Mouse (Mus musculus): ENCODE measurements at regions not wholly inside any gene's neighbourhood (a gene's known extent, or its start where the extent isn't known, plus 50 kb on each side); places are given as distances from the start of the nearest gene placed in this dataset.

GRCm38 (mm10) chr13:60012046-60012813 lies 164.9 kb downstream of the Gas1 start:
- peaks cover 10% of the 10 kb centered on the region for H3K9me3 ChIP-seq
- no peaks in the 10 kb centered on the region for H3K27me3 ChIP-seq (replicated peaks)
- no peaks in the 10 kb centered on the region for H3K4me1 ChIP-seq
- no peak for TF ChIP-seq FLI1 (IDR thresholded peaks at IDR 0.05; ENCODE audit: low read length)
- no peak overlapping the region for H3K4me3 ChIP-seq (replicated peaks)
- no peaks in the 10 kb centered on the region for H3K36me3 ChIP-seq (replicated peaks; ENCODE audit: low read length)

GRCm38 (mm10) chr13:60011092-60011491 lies 166.1 kb downstream of the Gas1 start:
- Histone ChIP-seq H3K4me3 (replicated peaks) (no peak overlapping the region), H3K27me3 (replicated peaks) (no peaks in the 10 kb centered on the region), H3K36me3 (replicated peaks; ENCODE audit: low read length) (no peaks in the 10 kb centered on the region), H3K4me1 (no peaks in the 10 kb centered on the region), H3K9me3 (peaks cover 13% of the 10 kb centered on the region)
- TF ChIP-seq FLI1 (IDR thresholded peaks at IDR 0.05; ENCODE audit: low read length) (no peak), GATA1 (IDR thresholded peaks at IDR 0.05; ENCODE audit: borderline replicate concordance, low read length) (no peak)

- Histone ChIP-seq H3K36me3 (replicated peaks; ENCODE audit: low read length) (no peaks in the 10 kb centered on the region), H3K4me1 (no peaks in the 10 kb centered on the region), H3K9me3 (peaks cover 13% of the 10 kb centered on the region), H3K27me3 (replicated peaks) (no peaks in the 10 kb centered on the region), H3K4me3 (replicated peaks) (no peak overlapping the region)
- TF ChIP-seq GATA1 (IDR thresholded peaks at IDR 0.05; ENCODE audit: borderline replicate concordance, low read length), result no peak
- TF ChIP-seq FLI1 (IDR thresholded peaks at IDR 0.05; ENCODE audit: low read length), result no peak
Measured at GRCm38 (mm10) chr13:60007593-60007992, 169.6 kb downstream of the Gas1 start.

- TF ChIP-seq GATA1 (IDR thresholded peaks at IDR 0.05; ENCODE audit: borderline replicate concordance, low read length) (no peak), FLI1 (IDR thresholded peaks at IDR 0.05; ENCODE audit: low read length) (no peak)
- no peaks in the 10 kb centered on the region for H3K27me3 ChIP-seq (replicated peaks)
- no peaks in the 10 kb centered on the region for H3K4me1 ChIP-seq
- H3K9me3 ChIP-seq, result peaks cover 13% of the 10 kb centered on the region
- no peaks in the 10 kb centered on the region for H3K36me3 ChIP-seq (replicated peaks; ENCODE audit: low read length)
- no peak overlapping the region for H3K4me3 ChIP-seq (replicated peaks)
Measured at GRCm38 (mm10) chr13:60007031-60007430, 170.1 kb downstream of the Gas1 start.

GRCm38 (mm10) chr13:60004611-60005010 lies 172.6 kb downstream of the Gas1 start:
- H3K4me3 ChIP-seq (replicated peaks), result no peak overlapping the region
- peaks cover 9% of the 10 kb centered on the region for H3K9me3 ChIP-seq
- no peaks in the 10 kb centered on the region for H3K36me3 ChIP-seq (replicated peaks; ENCODE audit: low read length)
- no peaks in the 10 kb centered on the region for H3K4me1 ChIP-seq
- H3K27me3 ChIP-seq (replicated peaks), result no peaks in the 10 kb centered on the region
- TF ChIP-seq GATA1 (IDR thresholded peaks at IDR 0.05; ENCODE audit: borderline replicate concordance, low read length), result no peak
- no peak for TF ChIP-seq FLI1 (IDR thresholded peaks at IDR 0.05; ENCODE audit: low read length)

GRCm38 (mm10) chr13:60002098-60002497 lies 175.1 kb downstream of the Gas1 start:
- Histone ChIP-seq H3K36me3 (replicated peaks; ENCODE audit: low read length) (no peaks in the 10 kb centered on the region), H3K4me3 (replicated peaks) (no peak overlapping the region), H3K4me1 (no peaks in the 10 kb centered on the region), H3K27me3 (replicated peaks) (no peaks in the 10 kb centered on the region), H3K9me3 (0 out of 2 replicates have a peak, but pooled peaks cover 2% of the 10 kb centered on the region)
- TF ChIP-seq GATA1 (IDR thresholded peaks at IDR 0.05; ENCODE audit: borderline replicate concordance, low read length) (no peak), FLI1 (IDR thresholded peaks at IDR 0.05; ENCODE audit: low read length) (no peak)

GRCm38 (mm10) chr13:60001637-60002036 lies 175.5 kb downstream of the Gas1 start:
- no peaks in the 10 kb centered on the region for H3K9me3 ChIP-seq
- no peaks in the 10 kb centered on the region for H3K4me1 ChIP-seq
- no peaks in the 10 kb centered on the region for H3K27me3 ChIP-seq (replicated peaks)
- H3K4me3 ChIP-seq (replicated peaks), result no peak overlapping the region
- H3K36me3 ChIP-seq (replicated peaks; ENCODE audit: low read length), result no peaks in the 10 kb centered on the region
- TF ChIP-seq GATA1 (IDR thresholded peaks at IDR 0.05; ENCODE audit: borderline replicate concordance, low read length) (no peak), FLI1 (IDR thresholded peaks at IDR 0.05; ENCODE audit: low read length) (no peak)

GRCm38 (mm10) chr13:60000618-60001347 lies 176.4 kb downstream of the Gas1 start:
- no peak for TF ChIP-seq GATA1 (IDR thresholded peaks at IDR 0.05; ENCODE audit: borderline replicate concordance, low read length)
- TF ChIP-seq FLI1 (IDR thresholded peaks at IDR 0.05; ENCODE audit: low read length), result no peak
- Histone ChIP-seq H3K4me3 (replicated peaks) (no peak overlapping the region), H3K9me3 (no peaks in the 10 kb centered on the region), H3K27me3 (replicated peaks) (no peaks in the 10 kb centered on the region), H3K4me1 (no peaks in the 10 kb centered on the region), H3K36me3 (replicated peaks; ENCODE audit: low read length) (no peaks in the 10 kb centered on the region)

GRCm38 (mm10) chr13:59997431-59997830 lies 174.5 kb upstream of the Tut7 start:
- H3K9me3 ChIP-seq, result no peaks in the 10 kb centered on the region
- no peaks in the 10 kb centered on the region for H3K36me3 ChIP-seq (replicated peaks; ENCODE audit: low read length)
- TF ChIP-seq FLI1 (IDR thresholded peaks at IDR 0.05; ENCODE audit: low read length) (no peak), GATA1 (IDR thresholded peaks at IDR 0.05; ENCODE audit: borderline replicate concordance, low read length) (no peak)
- no peak overlapping the region for H3K4me3 ChIP-seq (replicated peaks)
- no peaks in the 10 kb centered on the region for H3K4me1 ChIP-seq
- H3K27me3 ChIP-seq (replicated peaks), result no peaks in the 10 kb centered on the region

- no peaks in the 10 kb centered on the region for H3K4me1 ChIP-seq
- TF ChIP-seq GATA1 (IDR thresholded peaks at IDR 0.05; ENCODE audit: borderline replicate concordance, low read length) (no peak), FLI1 (IDR thresholded peaks at IDR 0.05; ENCODE audit: low read length) (no peak)
- no peaks in the 10 kb centered on the region for H3K9me3 ChIP-seq
- H3K27me3 ChIP-seq (replicated peaks), result no peaks in the 10 kb centered on the region
- no peak overlapping the region for H3K4me3 ChIP-seq (replicated peaks)
- H3K36me3 ChIP-seq (replicated peaks; ENCODE audit: low read length), result no peaks in the 10 kb centered on the region
Measured at GRCm38 (mm10) chr13:59996146-59996814, 173.3 kb upstream of the Tut7 start.
